Mouse (Mus musculus) neural tube, embryonic 10.5 days (tissue): ENCODE measurements around the gene Borcs5.

Experiments
- DNase-seq: peaks from one replicate; pipeline ENCODE4 v3.0.0-alpha.2; 2017; ENCODE audit warnings: low spot score; ENCODE audit errors: extremely low spot score

Gene Borcs5

DNA sequence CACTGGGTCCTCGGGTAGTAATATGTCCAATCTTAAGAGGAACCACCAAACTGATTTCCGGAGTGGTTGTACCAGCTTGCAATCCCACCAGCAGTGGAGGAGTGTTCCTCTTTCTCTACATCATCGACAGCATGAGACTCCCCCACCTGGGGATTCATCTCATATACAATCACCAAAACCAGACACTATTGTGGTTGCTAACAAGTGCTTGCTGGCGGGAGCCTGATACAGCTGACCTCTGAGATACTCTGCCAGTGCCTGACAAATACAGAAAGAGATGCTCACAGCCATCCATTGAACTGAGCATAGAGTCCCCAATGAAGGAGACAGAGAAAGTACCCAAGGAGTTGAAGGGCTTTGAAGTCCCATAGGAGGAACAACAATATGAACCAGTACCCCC lies 116.7 kb downstream of the Borcs5 start:
- DNase-seq, result no peak
